In genomic region chr12:84800419-84800818, GRCm38 (mm10) we compare ENCODE assay signal across 12 mouse cellular contexts. TPM values are rescaled to one million over a fixed set of nuclear protein-coding genes. Genes with fewer than 3 reads are reported as not detected.
A peak's percentile ranks its signal among the peaks of the same experiment; 100 is the strongest.
DNase-seq lines count a peak whose midpoint lies in the region; ATAC-seq lines count a peak whose summit lies in the region.
"Had no signal": no experiment of that assay in that cellular context is flagged by ENCODE, and none has a peak within 500 bp of the region (broad histone marks: within the 10 kb centered on the region; RNA-seq: fewer than 3 reads in every experiment).

No protein-coding gene starts in this region.

- DNase-seq in heart, adult 18-20 months: peak; percentile 47 to 67
- no peak for DNase-seq in heart, embryonic 10.5 days (ENCODE audit: low spot score)
- peak; percentile 19 for DNase-seq in NIH3T3 (ENCODE audit: low read depth)
- DNase-seq in lung, postnatal 10 days: peak; percentile 55
- no peak for DNase-seq in layer of hippocampus, adult 8-10 months (ENCODE audit: low spot score in 2 of 2)
- DNase-seq in left cerebral cortex, adult 8-10 months (ENCODE audit: low spot score in 2 of 2): no peak
- DNase-seq: midbrain, embryonic 14.5 days; right cerebral cortex, postnatal 25 days had no signal

- H3K4me1 ChIP-seq in heart, embryonic 10.5 days: peaks cover 9% of the 10 kb centered on the region
- peaks cover 22% of the 10 kb centered on the region for H3K4me1 ChIP-seq in heart, embryonic 15.5 days (replicated peaks)

- no peak overlapping the region for H3K27ac ChIP-seq in heart, embryonic 10.5 days
- no peak overlapping the region for H3K27ac ChIP-seq in heart, embryonic 15.5 days
- H3K27ac ChIP-seq: hindbrain, embryonic 14.5 days; stomach, embryonic 15.5 days had no signal

- H3K9me3 ChIP-seq in heart, embryonic 10.5 days: no peaks in the 10 kb centered on the region
- H3K9me3 ChIP-seq in heart, embryonic 15.5 days (replicated peaks): no peaks in the 10 kb centered on the region
- H3K9me3 ChIP-seq: stomach, embryonic 15.5 days had no signal

- H3K36me3 ChIP-seq in heart, embryonic 10.5 days: no peaks in the 10 kb centered on the region
- H3K36me3 ChIP-seq in heart, embryonic 15.5 days: no peaks in the 10 kb centered on the region
- H3K36me3 ChIP-seq: stomach, embryonic 15.5 days had no signal

- peaks cover 90% of the 10 kb centered on the region for H3K27me3 ChIP-seq in heart, embryonic 10.5 days (ENCODE audit: insufficient read depth, poor library complexity, severe bottlenecking)
- H3K27me3 ChIP-seq in heart, embryonic 15.5 days: peaks cover 95% of the 10 kb centered on the region
- H3K27me3 ChIP-seq: stomach, embryonic 15.5 days had no signal

- no peak overlapping the region for H3K4me3 ChIP-seq in heart, embryonic 10.5 days
- no peak overlapping the region for H3K4me3 ChIP-seq in heart, embryonic 15.5 days
- H3K4me3 ChIP-seq: erythroblast, embryonic 14.5 days; stomach, embryonic 15.5 days had no signal

- 61% methylated on average over 4 of the region's 4 CpGs for WGBS in heart, embryonic 10.5 days
- 28% methylated on average over 4 of the region's 4 CpGs for WGBS in heart, embryonic 15.5 days

- H3K9ac ChIP-seq in heart, embryonic 15.5 days: no peak overlapping the region
- H3K9ac ChIP-seq: hindbrain, embryonic 14.5 days; stomach, embryonic 15.5 days had no signal

- ATAC-seq in heart, embryonic 15.5 days (replicated peaks; ENCODE audit: insufficient number of reproducible peaks, insufficient read depth, low FRiP score, low read depth): peak; percentile 54; the same call in 1 of the 2 replicates

- H3K4me2 ChIP-seq in heart, embryonic 15.5 days: no peak overlapping the region
- H3K4me2 ChIP-seq: hindbrain, embryonic 14.5 days; stomach, embryonic 15.5 days had no signal

RNA-seq across cellular contexts. Expression of gene Isca2, which starts 27.4 kb away (rescaled TPM):
- total RNA-seq in heart, adult 18-20 months (2021): 10 to 100 TPM; 88.4 to 92.6 TPM
- 142 and 145 TPM in 2 replicates for polyA plus RNA-seq in heart, embryonic 10.5 days (2016; fragmentation: Nextera tagmentation; extraction: Ambion mirVana)
- polyA plus RNA-seq in heart, embryonic 15.5 days (2015; fragmentation: Nextera tagmentation; extraction: Ambion mirVana): 135 and 138 TPM in 2 replicates
- total RNA-seq in layer of hippocampus, adult 8-10 months (2022): 10 to 100 TPM; 52.3 to 58.0 (median 57.2) TPM
- 10 to 100 TPM; 52.3 to 66.3 (median 60.8) TPM for total RNA-seq in left cerebral cortex, adult 8-10 months (2022)

RNA-seq across cellular contexts. Expression of gene Npc2, which starts 27.5 kb away (rescaled TPM):
- 10 to 100 TPM; 29.6 to 35.3 TPM for total RNA-seq in heart, adult 18-20 months (2021)
- polyA plus RNA-seq in heart, embryonic 10.5 days (2016; fragmentation: Nextera tagmentation; extraction: Ambion mirVana): 55.5 and 58.4 TPM in 2 replicates
- polyA plus RNA-seq in heart, embryonic 15.5 days (2015; fragmentation: Nextera tagmentation; extraction: Ambion mirVana): 49.8 and 60.4 TPM in 2 replicates
- 10 to 100 TPM; 26.0 to 80.4 (median 46.4) TPM for total RNA-seq in layer of hippocampus, adult 8-10 months (2022)
- 10 to 100 TPM; 30.5 to 57.3 (median 41.3) TPM for total RNA-seq in left cerebral cortex, adult 8-10 months (2022)

Comparison
In these comparisons a context has a peak if more than half of its experiments do, and no peak if none do; other contexts are left out.
1. DNase-seq: peak in heart, adult 18-20 months (2 of 2), NIH3T3 (single experiment) and lung, postnatal 10 days (single experiment); none in heart, embryonic 10.5 days (single experiment), layer of hippocampus, adult 8-10 months (0 of 2) and left cerebral cortex, adult 8-10 months (0 of 2).